Mouse (Mus musculus): ENCODE measurements around the gene 1700003E16Rik. TPM values are rescaled to one million over a fixed set of nuclear protein-coding genes. Genes with fewer than 3 reads are reported as not detected.
"Not testable (repeated sequence)": the region's sequence is repeated elsewhere in the genome, so short reads cannot be mapped to it uniquely, and the experiment has no call there.

The 1700003E16Rik gene
- total RNA-seq, 1 experiment from 2014 or later = 0.48 TPM

DNA sequence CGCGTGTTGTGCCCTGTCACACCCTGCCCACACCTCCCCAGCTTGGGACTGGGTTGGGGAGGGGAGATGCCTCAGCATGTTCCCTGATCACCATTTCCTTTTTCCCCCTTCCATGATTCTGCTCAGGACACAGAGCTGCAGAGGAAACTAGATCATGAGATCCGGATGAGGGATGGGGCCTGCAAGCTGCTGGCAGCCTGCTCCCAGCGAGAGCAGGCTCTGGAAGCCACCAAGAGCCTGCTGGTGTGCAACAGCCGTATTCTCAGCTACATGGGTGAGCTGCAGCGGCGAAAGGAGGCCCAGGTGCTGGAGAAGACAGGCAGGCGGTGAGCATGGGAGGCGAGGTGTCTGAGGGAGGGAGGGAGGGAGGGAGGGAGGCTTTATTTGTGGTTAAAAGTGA, 10.4 kb upstream of the 1700003E16Rik start:
- ATAC-seq (replicated peaks; ENCODE audit: insufficient number of reproducible peaks, low FRiP score, low TSS enrichment, poor library complexity, severe bottlenecking) = no peak

- ATAC-seq (replicated peaks; ENCODE audit: insufficient number of reproducible peaks, low FRiP score, low TSS enrichment, poor library complexity, severe bottlenecking) = no peak
Observed at GRCm38 (mm10) chr6:83147280-83147679, 8.9 kb upstream of the 1700003E16Rik start.

GRCm38 (mm10) chr6:83151721-83152120, 4.5 kb upstream of the 1700003E16Rik start:
- no peak for ATAC-seq (replicated peaks; ENCODE audit: insufficient number of reproducible peaks, low FRiP score, low TSS enrichment, poor library complexity, severe bottlenecking)

DNA sequence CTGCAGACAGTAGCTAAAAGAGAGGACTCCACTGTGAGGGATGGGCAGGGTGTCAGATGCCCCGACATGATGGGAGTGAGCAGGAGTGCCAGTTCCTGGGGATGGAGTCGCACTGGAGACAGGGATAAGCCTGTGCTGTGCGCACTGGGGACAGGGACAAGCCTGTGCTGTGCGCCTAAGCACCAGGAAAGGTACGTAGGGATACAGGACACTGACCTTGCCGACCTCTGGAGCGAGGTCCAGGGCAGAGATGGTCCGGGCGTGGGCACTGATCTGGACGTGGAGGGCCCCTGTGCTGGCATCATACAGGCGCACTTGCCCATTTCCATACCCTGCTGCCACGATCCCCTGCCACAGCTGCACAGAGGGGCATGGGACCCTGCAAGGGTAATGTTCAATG, 3.2 kb upstream of the 1700003E16Rik start:
- ATAC-seq (replicated peaks; ENCODE audit: insufficient number of reproducible peaks, low FRiP score, low TSS enrichment, poor library complexity, severe bottlenecking) = no peak

GRCm38 (mm10) chr6:83153485-83153884, 2.7 kb upstream of the 1700003E16Rik start:
- no peak for ATAC-seq (replicated peaks; ENCODE audit: insufficient number of reproducible peaks, low FRiP score, low TSS enrichment, poor library complexity, severe bottlenecking)

- no peak for ATAC-seq (replicated peaks; ENCODE audit: insufficient number of reproducible peaks, low FRiP score, low TSS enrichment, poor library complexity, severe bottlenecking)
Observed at GRCm38 (mm10) chr6:83155552-83156238, 509 bp upstream of the 1700003E16Rik start.

DNA sequence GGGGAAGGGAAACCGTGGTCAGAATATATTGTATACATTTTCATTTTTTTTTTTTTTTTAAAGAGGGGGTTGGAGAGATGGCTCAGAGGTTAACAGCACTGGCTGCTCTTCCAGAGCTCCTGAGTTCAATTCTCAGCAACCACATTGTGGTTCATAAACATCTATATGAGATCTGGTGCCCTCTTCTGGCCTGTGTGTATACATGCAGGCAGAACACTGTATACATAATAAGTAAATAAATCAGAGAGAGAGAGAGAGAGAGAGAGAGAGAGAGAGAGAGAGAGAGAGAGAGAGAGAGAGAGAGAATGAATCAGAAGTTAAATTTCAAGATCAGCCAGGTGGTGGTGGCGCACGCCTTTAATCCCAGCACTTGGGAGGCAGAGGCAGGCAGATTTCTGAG, 3.3 kb downstream of the 1700003E16Rik start:
- ATAC-seq (replicated peaks; ENCODE audit: insufficient number of reproducible peaks, low FRiP score, low TSS enrichment, poor library complexity, severe bottlenecking) = not testable (repeated sequence)

- no peak for ATAC-seq (replicated peaks; ENCODE audit: insufficient number of reproducible peaks, low FRiP score, low TSS enrichment, poor library complexity, severe bottlenecking)
Observed at GRCm38 (mm10) chr6:83161442-83161841, 5.2 kb downstream of the 1700003E16Rik start.

DNA sequence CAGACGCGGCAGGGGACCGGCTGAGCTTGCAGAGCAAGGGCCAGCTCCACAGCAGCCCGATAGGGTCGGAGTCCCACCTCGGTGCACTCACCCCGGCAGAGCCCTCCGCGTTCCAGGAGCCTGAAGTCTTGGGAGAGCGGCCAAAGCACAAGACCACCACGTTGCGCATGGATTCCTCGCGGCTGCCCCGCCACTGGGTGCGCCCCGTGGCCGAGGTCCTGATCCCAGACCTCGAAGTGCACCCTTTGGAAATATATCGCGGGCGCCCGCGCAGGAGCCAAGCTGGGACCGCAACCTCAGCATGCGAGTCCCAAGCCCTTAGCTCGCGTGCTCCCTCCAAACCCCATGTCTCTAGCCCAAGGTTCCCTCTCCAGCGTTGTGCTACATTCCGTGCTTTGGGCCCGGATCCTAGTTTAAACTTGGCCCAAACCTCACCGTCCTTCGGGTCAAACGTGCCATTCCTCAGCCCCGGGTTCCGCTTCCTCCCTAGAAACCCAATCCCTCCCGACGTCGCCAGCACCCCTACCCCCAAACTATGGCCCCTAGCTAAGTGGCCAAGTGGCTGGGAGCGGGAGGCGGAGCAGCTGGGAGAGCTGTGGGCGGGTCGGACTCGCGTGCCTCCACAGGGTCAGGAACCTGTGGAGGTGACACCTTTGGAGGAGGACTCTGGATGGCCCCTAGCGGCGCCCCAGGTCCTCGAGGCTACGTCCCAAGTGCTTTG, 5.9 kb downstream of the 1700003E16Rik start:
- ATAC-seq (replicated peaks; ENCODE audit: insufficient number of reproducible peaks, low FRiP score, low TSS enrichment, poor library complexity, severe bottlenecking) = no peak

GRCm38 (mm10) chr6:83162701-83163100, 6.5 kb downstream of the 1700003E16Rik start:
- ATAC-seq (replicated peaks; ENCODE audit: insufficient number of reproducible peaks, low FRiP score, low TSS enrichment, poor library complexity, severe bottlenecking) = no peak

DNA sequence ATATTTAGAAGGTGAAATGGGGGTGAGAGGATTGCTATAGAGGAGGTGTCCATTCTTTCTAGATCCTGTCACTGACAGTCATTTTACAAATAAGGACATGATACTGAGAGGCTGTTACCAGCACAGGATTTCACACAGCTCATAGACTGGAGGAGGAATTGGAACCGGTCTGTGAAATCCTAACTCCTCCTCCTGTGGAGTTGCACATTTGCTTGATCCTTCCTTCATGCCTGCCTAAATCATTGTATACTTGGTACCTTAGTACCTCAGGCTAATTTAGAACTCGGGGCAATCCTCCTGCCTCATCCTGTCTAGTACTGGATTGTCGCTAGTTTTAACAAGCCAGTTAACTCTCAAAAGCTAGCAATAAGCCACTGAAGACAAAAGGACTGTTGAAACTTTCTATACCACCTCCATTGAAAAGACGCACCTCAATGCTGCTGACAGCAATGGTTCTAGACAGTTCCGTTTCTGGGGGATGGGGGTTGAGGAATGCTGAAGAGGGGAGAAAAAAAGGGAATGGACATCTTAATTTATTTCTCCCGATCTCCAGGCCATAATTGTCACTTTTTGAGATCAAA, 8.9 kb downstream of the 1700003E16Rik start:
- no peak for ATAC-seq (replicated peaks; ENCODE audit: insufficient number of reproducible peaks, low FRiP score, low TSS enrichment, poor library complexity, severe bottlenecking)

GRCm38 (mm10) chr6:83165607-83166242, 9.5 kb downstream of the 1700003E16Rik start, which contains the start of gene Dctn1:
Dctn1 (plus strand) TSS chr6:83165920.
- ATAC-seq (replicated peaks; ENCODE audit: insufficient number of reproducible peaks, low FRiP score, low TSS enrichment, poor library complexity, severe bottlenecking) = peak; percentile 92

- ATAC-seq (replicated peaks; ENCODE audit: insufficient number of reproducible peaks, low FRiP score, low TSS enrichment, poor library complexity, severe bottlenecking) = no peak
Observed at GRCm38 (mm10) chr6:83166243-83166630, 10.0 kb downstream of the 1700003E16Rik start.

GRCm38 (mm10) chr6:83169872-83170271, 13.7 kb downstream of the 1700003E16Rik start:
- no peak for ATAC-seq (replicated peaks; ENCODE audit: insufficient number of reproducible peaks, low FRiP score, low TSS enrichment, poor library complexity, severe bottlenecking)

GRCm38 (mm10) chr6:83171063-83171462, 14.9 kb downstream of the 1700003E16Rik start:
- ATAC-seq (replicated peaks; ENCODE audit: insufficient number of reproducible peaks, low FRiP score, low TSS enrichment, poor library complexity, severe bottlenecking) = no peak

GRCm38 (mm10) chr6:83172240-83172920, 16.2 kb downstream of the 1700003E16Rik start:
- no peak for ATAC-seq (replicated peaks; ENCODE audit: insufficient number of reproducible peaks, low FRiP score, low TSS enrichment, poor library complexity, severe bottlenecking)

DNA sequence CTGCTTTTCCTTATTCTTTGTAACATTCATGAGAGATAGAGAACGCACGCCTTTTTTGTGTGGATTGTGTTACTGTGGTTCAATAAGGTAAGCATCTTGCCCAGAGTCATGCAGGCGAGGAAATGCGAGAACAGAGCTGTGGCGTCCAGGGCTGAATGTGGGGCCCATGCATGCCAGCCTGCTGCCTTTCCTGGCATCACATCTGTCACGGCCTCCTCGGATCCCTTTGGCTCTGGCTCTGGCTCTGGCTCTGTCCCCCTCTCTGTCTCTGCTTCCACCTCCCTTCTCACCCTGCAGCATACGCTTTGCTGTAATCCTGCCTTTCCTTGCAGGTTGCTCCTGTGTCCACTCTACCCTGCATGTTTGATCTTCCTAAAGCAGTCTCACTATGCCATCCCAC, 19.8 kb downstream of the 1700003E16Rik start:
- ATAC-seq (replicated peaks; ENCODE audit: insufficient number of reproducible peaks, low FRiP score, low TSS enrichment, poor library complexity, severe bottlenecking) = no peak

DNA sequence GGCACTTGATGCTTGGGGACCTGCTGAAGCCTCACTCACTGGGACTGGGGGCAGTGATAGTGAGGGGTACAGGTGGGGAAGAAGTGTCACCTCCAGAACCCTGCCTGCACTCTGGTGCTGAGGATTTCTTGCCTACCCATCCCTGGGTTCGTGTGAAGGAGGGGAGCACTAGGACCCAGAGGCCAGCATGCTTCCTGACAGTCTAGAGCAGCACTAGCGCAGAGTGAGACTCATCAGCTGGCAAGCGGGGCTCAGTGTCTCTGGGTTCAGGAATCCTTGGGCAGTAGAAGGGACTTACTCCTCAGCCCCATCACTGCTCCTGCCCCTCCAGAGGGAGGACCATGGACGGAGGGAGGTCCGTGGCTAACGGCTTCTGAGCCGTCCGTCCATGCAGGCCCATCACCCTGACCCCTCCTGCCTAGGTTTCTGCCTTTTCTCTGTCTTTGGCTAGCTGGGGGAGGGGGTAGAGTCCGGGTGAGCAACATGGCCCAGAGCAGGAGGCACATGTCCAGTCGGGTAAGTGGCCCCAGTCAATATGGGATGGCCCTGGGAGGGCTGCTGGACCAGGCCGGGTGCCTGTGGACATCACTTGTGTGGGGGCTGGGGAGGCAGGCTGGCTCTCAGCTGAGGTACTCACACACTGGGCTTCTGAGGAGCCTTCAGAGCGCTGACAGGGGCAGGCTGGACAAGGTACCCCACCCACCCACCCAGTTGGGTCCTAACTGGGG, 23.4 kb downstream of the 1700003E16Rik start:
- no peak; the same call in 1 of the 2 replicates for ATAC-seq (replicated peaks; ENCODE audit: insufficient number of reproducible peaks, low FRiP score, low TSS enrichment, poor library complexity, severe bottlenecking)

Data from monocyte, adult 5-6 weeks (primary cell).